Mouse (Mus musculus): ENCODE measurements around the gene Pltp.

GRCm38 (mm10) chr2:164890411-164891049 lies 33.0 kb upstream of the Pltp start:
- TF ChIP-seq POLR2A (IDR thresholded peaks at IDR 0.05; ENCODE audit: borderline replicate concordance, insufficient read depth, low read length): no peak
- TF ChIP-seq CTCF (IDR thresholded peaks at IDR 0.05; ENCODE audit: borderline replicate concordance, insufficient read depth, low read depth, low read length): no peak

All from cerebellum, adult 2 months (tissue).